Comparison of ENCODE assay signal across 14 mouse cellular contexts in genomic region chr4:108320627-108321380, GRCm38 (mm10). TPM values are rescaled to one million over a fixed set of nuclear protein-coding genes. Genes with fewer than 3 reads are reported as not detected.
DNase-seq lines count a peak whose midpoint lies in the region; ATAC-seq and TF ChIP-seq lines count a peak whose summit lies in the region.
"Had no signal": no experiment of that assay in that cellular context is flagged by ENCODE, and none has a peak within 500 bp of the region (broad histone marks: within the 10 kb centered on the region; RNA-seq: fewer than 3 reads in every experiment).

No protein-coding gene starts in this region.

- H3K9me3 ChIP-seq in kidney, embryonic 16.5 days (ENCODE audit: low read length): no peaks in the 10 kb centered on the region
- H3K9me3 ChIP-seq: forebrain, embryonic 13.5 days; heart, embryonic 15.5 days; intestine, embryonic 15.5 days; liver, embryonic 13.5 days had no signal

- H3K36me3 ChIP-seq in spleen, adult 2 months (ENCODE audit: control insufficient read depth, insufficient read depth, low read length): no peaks in the 10 kb centered on the region
- no peaks in the 10 kb centered on the region for H3K36me3 ChIP-seq in kidney, embryonic 16.5 days (ENCODE audit: insufficient read depth, low read length)
- H3K36me3 ChIP-seq: heart, embryonic 15.5 days; intestine, embryonic 15.5 days; liver, embryonic 13.5 days had no signal

- H3K4me1 ChIP-seq in spleen, adult 2 months (ENCODE audit: control insufficient read depth, insufficient read depth, insufficient read length): peaks cover 12% of the 10 kb centered on the region; the same call in 1 of the 2 replicates
- H3K4me1 ChIP-seq in kidney, embryonic 16.5 days (ENCODE audit: insufficient read depth, low read length): no peaks in the 10 kb centered on the region
- H3K4me1 ChIP-seq: forebrain, embryonic 13.5 days; intestine, embryonic 15.5 days had no signal

- intact Hi-C loops in gastrocnemius, adult 2 months (cut with DNase I): loop anchor here (2.0 kb wide), 1 partner anchor 46 kb away; no protein-coding TSS in a partner anchor
- intact Hi-C loops in gastrocnemius, postnatal 36 days (cut with DNase I): loop anchor here (10.0 kb wide), 2 partner anchors 156 to 396 kb away; partner anchors contain the start of genes Cpt2 and Echdc2

- no peak overlapping the region for H3K4me2 ChIP-seq in kidney, embryonic 16.5 days (replicated peaks; ENCODE audit: low read depth, low read length)
- H3K4me2 ChIP-seq: forebrain, embryonic 13.5 days; heart, embryonic 15.5 days; intestine, embryonic 15.5 days; liver, embryonic 13.5 days had no signal

- no peaks in the 10 kb centered on the region for H3K27me3 ChIP-seq in spleen, adult 2 months (ENCODE audit: control insufficient read depth, insufficient read depth, low read length)
- no peaks in the 10 kb centered on the region for H3K27me3 ChIP-seq in kidney, embryonic 16.5 days (ENCODE audit: insufficient read depth, low read length)
- H3K27me3 ChIP-seq: forebrain, embryonic 13.5 days; heart, embryonic 15.5 days; intestine, embryonic 15.5 days; liver, embryonic 13.5 days had no signal

- 66% methylated on average over 7 of the region's 7 CpGs for WGBS in spleen, adult 2 months
- WGBS in kidney, embryonic 16.5 days: 56% methylated on average over 7 of the region's 7 CpGs

- no peak for TF ChIP-seq POLR2A in spleen, adult 2 months (IDR thresholded peaks at IDR 0.05; ENCODE audit: low read depth, low read length)

- H3K4me3 ChIP-seq in gastrocnemius, adult 2 months: no peak overlapping the region
- H3K4me3 ChIP-seq in spleen, adult 2 months (ENCODE audit: extremely low read depth, insufficient read depth, insufficient read length): no peak overlapping the region
- no peak overlapping the region for H3K4me3 ChIP-seq in kidney, embryonic 16.5 days (ENCODE audit: low read length)
- H3K4me3 ChIP-seq: forebrain, embryonic 13.5 days; heart, embryonic 15.5 days; intestine, embryonic 15.5 days; liver, embryonic 13.5 days; megakaryocyte, embryonic 14.5 days had no signal

- peak; percentile 49 for ATAC-seq in kidney, embryonic 16.5 days (ENCODE audit: low FRiP score, low TSS enrichment)
- ATAC-seq: forebrain, embryonic 13.5 days; intestine, embryonic 15.5 days had no signal

- peak; percentile 59 for DNase-seq in gastrocnemius, adult 2 months
- no peak for DNase-seq in gastrocnemius, postnatal 36 days
- peak; percentile 47 to 66 for DNase-seq in spleen, adult 2 months (ENCODE audit: low read depth in 1 of 2, low spot score in 2 of 2)
- no peak for DNase-seq in spleen, postnatal 10 days (ENCODE audit: low spot score in 2 of 2)
- DNase-seq in thymus, postnatal 0 days (ENCODE audit: low spot score): no peak
- no peak for DNase-seq in thymus, postnatal 10 days (ENCODE audit: low spot score in 2 of 2)
- DNase-seq: cerebellum, adult 9-10 months; liver, embryonic 13.5 days; thymus, adult 2 months had no signal

- no peak overlapping the region; the same call in 1 of the 2 replicates for H3K27ac ChIP-seq in gastrocnemius, adult 2 months
- no peak overlapping the region for H3K27ac ChIP-seq in spleen, adult 2 months (ENCODE audit: insufficient read depth, low read length)
- no peak overlapping the region for H3K27ac ChIP-seq in kidney, embryonic 16.5 days (ENCODE audit: low read length)
- H3K27ac ChIP-seq: forebrain, embryonic 13.5 days; heart, embryonic 15.5 days; intestine, embryonic 15.5 days; liver, embryonic 13.5 days had no signal

- TF ChIP-seq CTCF in gastrocnemius, adult 2 months (IDR thresholded peaks at IDR 0.05): no peak
- TF ChIP-seq CTCF in spleen, adult 2 months (IDR thresholded peaks at IDR 0.05; ENCODE audit: extremely low read depth, insufficient read depth, insufficient read length, insufficient replicate concordance): no peak

- no peak overlapping the region for H3K9ac ChIP-seq in kidney, embryonic 16.5 days (replicated peaks; ENCODE audit: low read length)
- H3K9ac ChIP-seq: forebrain, embryonic 13.5 days; heart, embryonic 15.5 days; intestine, embryonic 15.5 days; liver, embryonic 13.5 days had no signal

RNA-seq across cellular contexts. Expression of gene Coa7, which starts 7.1 kb away (rescaled TPM):
- 10 to 100 TPM; 33.6 to 35.8 TPM for total RNA-seq in gastrocnemius, adult 2 months (2021)
- 10 to 100 TPM; 35.5 to 39.9 TPM for total RNA-seq in gastrocnemius, postnatal 36 days (2021)
- 2.8 and 3.7 TPM in 2 replicates for polyA plus RNA-seq in spleen, adult 2 months (2012; rRNA removed)
- 52.9 and 54.1 TPM in 2 replicates for polyA plus RNA-seq in kidney, embryonic 16.5 days (2015; fragmentation: Nextera tagmentation; extraction: Ambion mirVana)
- polyA plus RNA-seq in thymus, postnatal 0 days (2015; fragmentation: Nextera tagmentation; extraction: Ambion mirVana): 49.4 and 50.9 TPM in 2 replicates

RNA-seq across cellular contexts. Expression of gene Zyg11b, which starts 19.9 kb away (rescaled TPM):
- 10 to 100 TPM; 50.8 to 56.0 TPM for total RNA-seq in gastrocnemius, adult 2 months (2021)
- total RNA-seq in gastrocnemius, postnatal 36 days (2021): 10 to 100 TPM; 52.7 to 60.2 TPM
- 4.3 and 5.5 TPM in 2 replicates for polyA plus RNA-seq in spleen, adult 2 months (2012; rRNA removed)
- polyA plus RNA-seq in kidney, embryonic 16.5 days (2015; fragmentation: Nextera tagmentation; extraction: Ambion mirVana): 11.6 and 11.7 TPM in 2 replicates
- polyA plus RNA-seq in thymus, postnatal 0 days (2015; fragmentation: Nextera tagmentation; extraction: Ambion mirVana): 8.0 and 9.5 TPM in 2 replicates

Comparison
In these comparisons a context has a peak if more than half of its experiments do, and no peak if none do; other contexts are left out.
1. DNase-seq: peak in gastrocnemius, adult 2 months (single experiment) and spleen, adult 2 months (2 of 2); none in gastrocnemius, postnatal 36 days (0 of 2), spleen, postnatal 10 days (0 of 2), thymus, postnatal 0 days (single experiment) and thymus, postnatal 10 days (0 of 2).
2. RNA of gene Coa7, which starts 7.1 kb away (polyA plus RNA-seq): 52.9 to 54.1 TPM in kidney, embryonic 16.5 days and 49.4 to 50.9 TPM in thymus, postnatal 0 days; 2.8 to 3.7 TPM in spleen, adult 2 months; every median in the first group is over 10 times any median in the second.